Mouse (Mus musculus) liver, adult 2 months (tissue): ENCODE measurements at regions not wholly inside any gene's neighbourhood (a gene's known extent, or its start where the extent isn't known, plus 50 kb on each side); places are given as distances from the start of the nearest gene placed in this dataset.

Experiments used
- CTCF ChIP-seq: fragments of 200-500 bp; IDR thresholded peaks from 2 replicates; pipeline ENCODE4 v1.5.1; 2011; ENCODE audit warnings: low read depth, low read length, control low read depth
- POLR2A ChIP-seq: fragments of 200-500 bp; IDR thresholded peaks from 2 replicates; pipeline ENCODE4 v1.6.1; 2011; ENCODE audit warnings: low read length, control low read depth; ENCODE audit not compliant: insufficient read depth; ENCODE audit errors: extremely low read depth

DNA sequence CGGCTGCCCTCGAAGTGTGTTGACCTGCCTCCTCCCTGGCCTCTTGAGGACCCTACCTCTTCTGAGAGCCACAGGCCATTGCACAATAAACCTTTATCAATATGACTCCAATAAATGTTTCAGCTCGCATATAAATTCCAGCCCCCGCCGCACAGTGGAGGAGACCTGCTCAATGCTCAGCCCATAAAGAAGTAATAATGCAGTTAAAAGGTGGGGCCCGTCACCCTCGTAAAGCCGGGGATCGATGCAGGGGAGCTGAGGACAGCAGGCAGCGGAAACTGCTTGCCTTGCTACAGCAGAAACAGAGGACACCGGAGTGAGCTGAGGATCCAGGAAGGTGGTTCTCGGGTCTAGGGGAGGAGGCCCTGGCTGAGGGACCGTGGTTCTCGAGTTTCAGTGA is 185.2 kb downstream of the Gm26897 start:
- TF ChIP-seq CTCF (no peak), POLR2A (no peak)
